Mouse (Mus musculus): ENCODE results near the gene Tmem164. TPM values are rescaled to one million over a fixed set of nuclear protein-coding genes. Genes with fewer than 3 reads are reported as not detected.

Tmem164 gene
- polyA plus RNA-seq, 1 experiment from 2014 or later = 11.0 TPM

DNA sequence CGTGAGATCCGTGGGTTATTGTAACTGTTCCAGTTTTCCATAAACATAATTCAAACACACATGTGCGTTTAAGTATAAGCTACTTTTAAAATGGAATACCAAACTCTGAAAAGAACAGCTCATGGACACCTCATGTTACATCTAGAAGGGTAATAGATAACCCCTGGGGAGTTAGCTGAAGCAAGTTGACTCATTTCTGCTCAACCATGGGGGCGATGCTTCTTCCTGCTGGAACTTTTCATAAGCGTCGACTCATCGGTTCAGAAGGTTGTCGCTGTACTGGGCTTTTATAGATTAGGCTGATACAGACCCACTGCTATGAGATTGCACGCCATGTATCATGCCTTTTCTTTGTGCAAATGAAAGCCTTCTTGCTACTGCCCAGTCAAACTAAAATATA lies 166.8 kb downstream of the Tmem164 start:
- Histone ChIP-seq H3K4me1 (ENCODE audit: control insufficient read depth, insufficient read depth, low read length) (no peaks in the 10 kb centered on the region), H3K9ac (ENCODE audit: low read length) (no peak overlapping the region), H3K4me3 (ENCODE audit: low read depth, low read length) (no peak overlapping the region), H3K4me2 (ENCODE audit: low read length) (no peak overlapping the region), H3K27ac (ENCODE audit: low read depth, low read length) (no peak overlapping the region), H3K36me3 (ENCODE audit: control insufficient read depth, insufficient read depth, low read length) (no peaks in the 10 kb centered on the region), H3K27me3 (replicated peaks; ENCODE audit: control insufficient read depth, insufficient read depth, low read length) (no peaks in the 10 kb centered on the region), H3K9me3 (replicated peaks; ENCODE audit: control insufficient read depth, low read length) (no peaks in the 10 kb centered on the region)
- DNase-seq (ENCODE audit: low spot score) = no peak
- ATAC-seq = no peak
- WGBS = 92% methylated on average over 9 of the region's 9 CpGs

GRCm38 (mm10) chrX:142869844-142870243 lies 188.6 kb downstream of the Tmem164 start:
- no peak overlapping the region for H3K9ac ChIP-seq (ENCODE audit: low read length)
- H3K9me3 ChIP-seq (replicated peaks; ENCODE audit: control insufficient read depth, low read length) = no peaks in the 10 kb centered on the region
- DNase-seq (ENCODE audit: low spot score) (peak; percentile 76), ATAC-seq (peak; percentile 71; the same call in 1 of the 2 replicates)
- no peaks in the 10 kb centered on the region for H3K27me3 ChIP-seq (replicated peaks; ENCODE audit: control insufficient read depth, insufficient read depth, low read length)
- H3K36me3 ChIP-seq (ENCODE audit: control insufficient read depth, insufficient read depth, low read length) = no peaks in the 10 kb centered on the region
- WGBS = 49% methylated on average over 2 of the region's 2 CpGs
- no peak overlapping the region for H3K4me3 ChIP-seq (ENCODE audit: low read depth, low read length)
- H3K4me2 ChIP-seq (ENCODE audit: low read length) = no peak overlapping the region
- no peak overlapping the region for H3K27ac ChIP-seq (ENCODE audit: low read depth, low read length)
- no peaks in the 10 kb centered on the region for H3K4me1 ChIP-seq (ENCODE audit: control insufficient read depth, insufficient read depth, low read length)

DNA sequence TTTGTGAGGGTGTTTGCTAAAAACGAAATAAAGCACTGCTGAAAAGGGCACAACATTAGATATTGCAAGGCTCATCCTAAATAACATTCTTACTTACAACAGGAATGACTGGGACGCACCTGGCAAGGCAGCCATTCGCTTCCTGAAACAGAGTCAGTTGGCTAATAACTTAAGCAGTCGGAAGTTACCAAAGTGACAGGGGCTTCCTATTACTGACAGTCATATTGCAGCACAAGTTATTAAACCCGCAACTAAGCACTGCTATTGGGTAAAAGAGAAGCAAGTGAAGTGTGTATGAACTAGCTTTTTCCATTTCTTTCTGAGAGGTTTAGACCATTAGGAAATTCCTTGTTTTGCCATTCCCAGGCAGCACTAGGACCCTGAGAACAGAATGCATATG lies 201.0 kb downstream of the Tmem164 start:
- DNase-seq (ENCODE audit: low spot score) (no peak), ATAC-seq (no peak)
- no peaks in the 10 kb centered on the region for H3K9me3 ChIP-seq (replicated peaks; ENCODE audit: control insufficient read depth, low read length)
- no peak overlapping the region for H3K4me3 ChIP-seq (ENCODE audit: low read depth, low read length)
- no peak overlapping the region for H3K27ac ChIP-seq (ENCODE audit: low read depth, low read length)
- H3K4me2 ChIP-seq (ENCODE audit: low read length) = no peak overlapping the region
- 85% methylated on average over 5 of the region's 5 CpGs for WGBS
- H3K4me1 ChIP-seq (ENCODE audit: control insufficient read depth, insufficient read depth, low read length) = no peaks in the 10 kb centered on the region
- H3K36me3 ChIP-seq (ENCODE audit: control insufficient read depth, insufficient read depth, low read length) = no peaks in the 10 kb centered on the region
- no peaks in the 10 kb centered on the region for H3K27me3 ChIP-seq (replicated peaks; ENCODE audit: control insufficient read depth, insufficient read depth, low read length)
- H3K9ac ChIP-seq (ENCODE audit: low read length) = no peak overlapping the region

DNA sequence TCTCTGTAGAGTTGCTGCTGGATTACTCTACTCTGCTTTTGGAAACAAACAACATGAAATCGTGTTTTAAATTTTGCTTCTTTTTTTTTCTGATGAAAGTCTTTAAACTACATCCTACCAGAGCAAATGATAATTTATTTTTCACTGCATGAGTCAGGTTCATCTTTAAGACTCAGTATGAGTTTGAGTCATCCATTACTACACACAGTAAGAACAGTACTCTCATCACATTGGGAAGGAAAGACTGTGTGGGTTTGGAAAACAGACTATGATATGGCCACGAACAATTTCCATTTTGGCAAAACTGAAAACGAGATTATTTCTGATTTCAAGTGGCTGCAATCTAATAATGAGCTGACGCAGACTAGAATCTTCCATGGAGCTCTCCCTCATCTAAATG lies 202.4 kb downstream of the Tmem164 start:
- H3K27ac ChIP-seq (ENCODE audit: low read depth, low read length) = no peak overlapping the region
- no peak overlapping the region for H3K4me3 ChIP-seq (ENCODE audit: low read depth, low read length)
- no peaks in the 10 kb centered on the region for H3K9me3 ChIP-seq (replicated peaks; ENCODE audit: control insufficient read depth, low read length)
- WGBS = 87% methylated on average over 4 of the region's 4 CpGs
- no peaks in the 10 kb centered on the region for H3K27me3 ChIP-seq (replicated peaks; ENCODE audit: control insufficient read depth, insufficient read depth, low read length)
- no peaks in the 10 kb centered on the region for H3K4me1 ChIP-seq (ENCODE audit: control insufficient read depth, insufficient read depth, low read length)
- no peak overlapping the region for H3K9ac ChIP-seq (ENCODE audit: low read length)
- no peak overlapping the region for H3K4me2 ChIP-seq (ENCODE audit: low read length)
- ATAC-seq (no peak), DNase-seq (ENCODE audit: low spot score) (no peak)
- no peaks in the 10 kb centered on the region for H3K36me3 ChIP-seq (ENCODE audit: control insufficient read depth, insufficient read depth, low read length)

DNA sequence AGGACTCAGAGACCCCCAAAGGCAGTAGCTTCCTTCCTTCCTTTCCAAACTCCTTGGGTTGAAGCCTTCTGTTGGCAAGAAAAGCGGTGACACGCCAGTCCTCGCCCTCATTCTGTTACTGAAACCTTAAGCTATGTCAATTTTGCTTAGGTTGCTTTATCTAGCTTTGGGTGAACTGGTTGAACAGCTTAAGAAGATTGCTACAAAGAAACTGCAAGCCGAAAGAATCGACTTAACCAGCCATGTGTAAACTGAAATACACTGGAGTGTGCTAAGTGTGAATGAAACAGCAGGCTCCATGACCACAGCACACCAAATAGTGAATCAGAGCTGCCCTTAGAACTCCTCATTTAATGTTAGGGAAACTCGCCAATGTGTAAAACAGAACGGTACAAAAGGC lies 204.8 kb downstream of the Tmem164 start:
- WGBS = 84% methylated on average over 7 of the region's 7 CpGs
- Histone ChIP-seq H3K27ac (ENCODE audit: low read depth, low read length) (no peak overlapping the region), H3K36me3 (ENCODE audit: control insufficient read depth, insufficient read depth, low read length) (no peaks in the 10 kb centered on the region), H3K9me3 (replicated peaks; ENCODE audit: control insufficient read depth, low read length) (no peaks in the 10 kb centered on the region), H3K27me3 (replicated peaks; ENCODE audit: control insufficient read depth, insufficient read depth, low read length) (no peaks in the 10 kb centered on the region), H3K9ac (ENCODE audit: low read length) (no peak overlapping the region), H3K4me2 (ENCODE audit: low read length) (no peak overlapping the region), H3K4me1 (ENCODE audit: control insufficient read depth, insufficient read depth, low read length) (no peaks in the 10 kb centered on the region), H3K4me3 (ENCODE audit: low read depth, low read length) (no peak overlapping the region)
- DNase-seq (ENCODE audit: low spot score) = no peak
- ATAC-seq = no peak

MicroRNAs within 50 kb of the gene (microRNA counts, 519-probe panel; counts per million panel counts)
- microRNA mmu-miR-652 = 3,896 counts per million, percentile 43 among the panel's probes with 10 or more counts

Small RNA genes within 50 kb of the gene (microRNA-seq; reads per million reads assigned to microRNA genes)
- 2,558 reads per million, percentile 87 among the genes with 10 or more reads in this experiment for gene Mir652

Data from forebrain, embryonic 14.5 days (tissue).